Mouse (Mus musculus): Measurements from ENCODE around the gene Bola3. TPM values are rescaled to one million over a fixed set of nuclear protein-coding genes. Genes with fewer than 3 reads are reported as not detected.

Gene Bola3
- polyA plus RNA-seq (2012; rRNA removed; ENCODE audit: low replicate concordance): 19.9 and 37.7 TPM in 2 replicates

GRCm38 (mm10) chr6:83348873-83349272 is at the start of gene Bola3:
Gene Bola3 (plus strand): TSS chr6:83349147.

GRCm38 (mm10) chr6:83325525-83326393 is 23.2 kb upstream of the Bola3 start, which contains the start of the genes Mthfd2 and Mob1a:
Gene Mthfd2 (minus strand): TSS chr6:83325908.
Gene Mob1a (plus strand): TSS chr6:83326016.

Other genes starting within 250 kb of the Bola3 start
- gene Ccdc142, start 247.5 kb upstream of the Bola3 start, polyA plus RNA-seq (2012; rRNA removed; ENCODE audit: low replicate concordance): 4.7 and 10.3 TPM in 2 replicates
- 4.1 and 7.8 TPM in 2 replicates for gene Gm42688, start 247.5 kb upstream of the Bola3 start, polyA plus RNA-seq (2012; rRNA removed; ENCODE audit: low replicate concordance)
- gene Mrpl53, start 240.1 kb upstream of the Bola3 start, polyA plus RNA-seq (2012; rRNA removed; ENCODE audit: low replicate concordance): 76.4 and 94.6 TPM in 2 replicates
- 27.7 and 77.1 TPM in 2 replicates for gene Mogs, start 233.7 kb upstream of the Bola3 start, polyA plus RNA-seq (2012; rRNA removed; ENCODE audit: low replicate concordance)
- 165 and 170 TPM in 2 replicates for gene Wbp1, start 227.6 kb upstream of the Bola3 start, polyA plus RNA-seq (2012; rRNA removed; ENCODE audit: low replicate concordance)
- gene Ino80b, start 223.7 kb upstream of the Bola3 start, polyA plus RNA-seq (2012; rRNA removed; ENCODE audit: low replicate concordance): 13.5 and 28.2 TPM in 2 replicates
- 19.8 and 52.2 TPM in 2 replicates for gene Rtkn, start 213.7 kb upstream of the Bola3 start, polyA plus RNA-seq (2012; rRNA removed; ENCODE audit: low replicate concordance)
- 1.1 and 6.5 TPM in 2 replicates for gene Wdr54, start 192.8 kb upstream of the Bola3 start, polyA plus RNA-seq (2012; rRNA removed; ENCODE audit: low replicate concordance)
- gene 1700003E16Rik, start 192.7 kb upstream of the Bola3 start, polyA plus RNA-seq (2012; rRNA removed; ENCODE audit: low replicate concordance): 0.11 and 0.48 TPM in 2 replicates
- gene Dctn1, start 183.2 kb upstream of the Bola3 start, polyA plus RNA-seq (2012; rRNA removed; ENCODE audit: low replicate concordance): 126 and 138 TPM in 2 replicates
- gene Slc4a5, start 129.3 kb upstream of the Bola3 start, polyA plus RNA-seq (2012; rRNA removed; ENCODE audit: low replicate concordance): 0.05 and 0.11 TPM in 2 replicates
- gene Mthfd2, start 23.2 kb upstream of the Bola3 start, polyA plus RNA-seq (2012; rRNA removed; ENCODE audit: low replicate concordance): 3.6 and 9.0 TPM in 2 replicates
- gene Mob1a, start 23.1 kb upstream of the Bola3 start, polyA plus RNA-seq (2012; rRNA removed; ENCODE audit: low replicate concordance): 34.8 and 47.1 TPM in 2 replicates
- gene Tet3, start 109.9 kb downstream of the Bola3 start, polyA plus RNA-seq (2012; rRNA removed; ENCODE audit: low replicate concordance): 9.5 and 16.1 TPM in 2 replicates
- gene Dguok, start 157.8 kb downstream of the Bola3 start, polyA plus RNA-seq (2012; rRNA removed; ENCODE audit: low replicate concordance): 81.5 and 83.6 TPM in 2 replicates
- gene Actg2, start 187.1 kb downstream of the Bola3 start, polyA plus RNA-seq (2012; rRNA removed; ENCODE audit: low replicate concordance): 37.2 and 899 TPM in 2 replicates
- 21.4 TPM in 2 replicates for gene Stambp, start 223.6 kb downstream of the Bola3 start, polyA plus RNA-seq (2012; rRNA removed; ENCODE audit: low replicate concordance)